Mouse (Mus musculus) erythroblast, embryonic 14.5 days (primary cell): ENCODE results near the gene Mpo.

Experiments
- GATA1 ChIP-seq: IDR thresholded peaks from 2 replicates; pipeline ENCODE4 v1.6.1; 2012; ENCODE audit warnings: low read length, inconsistent platforms, mixed read lengths
- TAL1 ChIP-seq: IDR thresholded peaks from 3 replicates; pipeline ENCODE4 v1.6.1; 2012; ENCODE audit warnings: low read length, inconsistent platforms, mixed read lengths

GRCm38 (mm10) chr11:87841436-87841835, 48.1 kb downstream of the Mpo start:
- TF ChIP-seq TAL1 (no peak), GATA1 (no peak)
